Mouse (Mus musculus): ENCODE results near the gene Psmd13.
"Not testable (repeated sequence)": the region's sequence is repeated elsewhere in the genome, so short reads cannot be mapped to it uniquely, and the experiment has no call there.

The Psmd13 gene

GRCm38 (mm10) chr7:140855860-140856784, 25.6 kb upstream of the Psmd13 start, which contains the start of gene Gm45785:
TSS of gene Gm45785 (minus strand) at chr7:140856331.
- in situ Hi-C loops (cut with MboI, MseI), result no loop called here

GRCm38 (mm10) chr7:140856785-140857549, 24.8 kb upstream of the Psmd13 start, which contains the start of gene Ric8a:
TSS of gene Ric8a (plus strand) at chr7:140856957.
- in situ Hi-C loops (cut with MboI, MseI), result no loop called here

GRCm38 (mm10) chr7:140857550-140858505, 23.9 kb upstream of the Psmd13 start, which contains the start of gene Bet1l:
TSS of gene Bet1l (minus strand) at chr7:140857577.
- in situ Hi-C loops (cut with MboI, MseI), result no loop called here

GRCm38 (mm10) chr7:140858746-140859145, 23.0 kb upstream of the Psmd13 start:
- in situ Hi-C loops (cut with MboI, MseI), result no loop called here

GRCm38 (mm10) chr7:140859997-140860396, 21.8 kb upstream of the Psmd13 start:
- in situ Hi-C loops (cut with MboI, MseI), result no loop called here

GRCm38 (mm10) chr7:140860728-140861127, 21.0 kb upstream of the Psmd13 start:
- in situ Hi-C loops (cut with MboI, MseI), result no loop called here

- in situ Hi-C loops (cut with MboI, MseI), result no loop called here
These were observed 17.0 kb upstream of the Psmd13 start for GRCm38 (mm10) chr7:140864761-140865160.

- in situ Hi-C loops (cut with MboI, MseI), result no loop called here
These were observed 7.5 kb upstream of the Psmd13 start for GRCm38 (mm10) chr7:140874224-140874623.

- in situ Hi-C loops (cut with MboI, MseI), result no loop called here
These were observed 4.4 kb upstream of the Psmd13 start for GRCm38 (mm10) chr7:140877364-140877763.

- in situ Hi-C loops (cut with MboI, MseI), result no loop called here
These were observed 2.4 kb upstream of the Psmd13 start for GRCm38 (mm10) chr7:140879355-140879754.

- in situ Hi-C loops (cut with MboI, MseI), result no loop called here
These were observed 1.3 kb upstream of the Psmd13 start for GRCm38 (mm10) chr7:140880419-140880818.

GRCm38 (mm10) chr7:140880865-140881515, 778 bp upstream of the Psmd13 start:
- in situ Hi-C loops (cut with MboI, MseI), result no loop called here

GRCm38 (mm10) chr7:140882469-140882803, 668 bp downstream of the Psmd13 start:
- in situ Hi-C loops (cut with MboI, MseI), result no loop called here

GRCm38 (mm10) chr7:140890636-140891035, 8.9 kb downstream of the Psmd13 start:
- in situ Hi-C loops (cut with MboI, MseI), result not testable (repeated sequence)

GRCm38 (mm10) chr7:140894031-140894430, 12.3 kb downstream of the Psmd13 start:
- in situ Hi-C loops (cut with MboI, MseI), result no loop called here

GRCm38 (mm10) chr7:140894611-140895010, 12.8 kb downstream of the Psmd13 start:
- in situ Hi-C loops (cut with MboI, MseI), result no loop called here

- in situ Hi-C loops (cut with MboI, MseI), result no loop called here
These were observed 16.1 kb downstream of the Psmd13 start for GRCm38 (mm10) chr7:140897863-140898262.

- in situ Hi-C loops (cut with MboI, MseI), result no loop called here
These were observed 17.4 kb downstream of the Psmd13 start for GRCm38 (mm10) chr7:140899121-140899520.

- in situ Hi-C loops (cut with MboI, MseI), result loop anchor here (5.0 kb wide), 1 partner anchor 58 kb away; no protein-coding TSS in a partner anchor
These were observed 18.5 kb downstream of the Psmd13 start, which contains the start of gene Cox8b for GRCm38 (mm10) chr7:140900220-140900619. TSS of gene Cox8b (minus strand) at chr7:140900446.
